Mouse (Mus musculus) MEL (cell line): Measurements from ENCODE around the gene Nup210l. TPM values are rescaled to one million over a fixed set of nuclear protein-coding genes. Genes with fewer than 3 reads are reported as not detected.
"Not testable (repeated sequence)": the region's sequence is repeated elsewhere in the genome, so short reads cannot be mapped to it uniquely, and the experiment has no call there.

Experiments
- DNase-seq: peaks from one replicate; pipeline ENCODE4 v3.0.0; 2011; ENCODE audit warnings: low read depth, low spot score
- H3K27ac ChIP-seq: 2 replicates; pipeline ENCODE4 v1.5.1; 2012; ENCODE audit warnings: low read depth, mild to moderate bottlenecking, control low read depth, low read length, moderate library complexity; ENCODE audit not compliant: control insufficient read depth
- H3K27me3 ChIP-seq, 2 experiments: fragments of 150-350 bp in 1 of 2; sonication (generic) in 1 of 2; 2 replicates each; pipeline ENCODE4 v1.6.1; 2012; ENCODE audit warnings: low read length in 2 of 2, mild to moderate bottlenecking in 2 of 2, improper control_type of control experiment in 1 of 2, moderate library complexity in 1 of 2; ENCODE audit not compliant: insufficient read depth in 2 of 2, control insufficient read depth in 1 of 2
- H3K36me3 ChIP-seq, 2 experiments: 2 replicates each; pipeline ENCODE4 v1.6.1; 2012 to 2014; ENCODE audit warnings: low read length in 2 of 2, improper control_type of control experiment in 1 of 2, inconsistent platforms in 1 of 2, mild to moderate bottlenecking in 1 of 2; ENCODE audit not compliant: insufficient read depth in 2 of 2, control insufficient read depth in 1 of 2
- H3K4me1 ChIP-seq, 2 experiments: fragments of 150-350 bp in 1 of 2; sonication (generic) in 1 of 2; 2 replicates each; pipeline ENCODE4 v1.6.1; 2012; ENCODE audit warnings: low read length in 2 of 2, improper control_type of control experiment in 1 of 2, mild to moderate bottlenecking in 1 of 2; ENCODE audit not compliant: insufficient read depth in 2 of 2, control insufficient read depth in 1 of 2
- H3K4me3 ChIP-seq, 2 experiments: fragments of 150-350 bp in 1 of 2; sonication (generic) in 1 of 2; 2 replicates each; pipeline ENCODE4 v1.5.1; 2012; ENCODE audit warnings: low read depth in 2 of 2, low read length in 2 of 2, mild to moderate bottlenecking in 2 of 2, moderate library complexity in 2 of 2, control low read depth in 1 of 2, improper control_type of control experiment in 1 of 2; ENCODE audit not compliant: control insufficient read depth in 1 of 2, insufficient read depth in 1 of 2
- H3K79me2 ChIP-seq: 2 replicates; pipeline ENCODE4 v1.6.1; 2012; ENCODE audit warnings: mild to moderate bottlenecking, low read length, moderate library complexity; ENCODE audit not compliant: control insufficient read depth, poor library complexity, insufficient read depth
- H3K9ac ChIP-seq: 2 replicates; pipeline ENCODE4 v1.6.1; 2012; ENCODE audit warnings: low read depth, mild to moderate bottlenecking, control low read depth, low read length, moderate library complexity; ENCODE audit not compliant: control insufficient read depth, poor library complexity, severe bottlenecking
- H3K9me3 ChIP-seq: fragments of 150-350 bp; sonication (generic); replicated peaks from 2 replicates; pipeline ENCODE4 v1.6.1; 2012; ENCODE audit warnings: mild to moderate bottlenecking, low read length, improper control_type of control experiment, moderate library complexity; ENCODE audit not compliant: insufficient read depth
- BHLHE40 ChIP-seq: IDR thresholded peaks from 2 replicates; pipeline ENCODE4 v1.6.1; 2012; ENCODE audit warnings: low read depth, mild to moderate bottlenecking, inconsistent platforms, low read length, improper control_type of control experiment, borderline replicate concordance
- CHD1 ChIP-seq: IDR thresholded peaks from 2 replicates; pipeline ENCODE4 v1.6.1; 2012; ENCODE audit warnings: low read depth, mild to moderate bottlenecking, inconsistent platforms, low read length, improper control_type of control experiment
- CTCF ChIP-seq, 3 experiments: IDR thresholded peaks in 2 of 3; conservative IDR thresholded peaks in 1 of 3; 2 replicates each; pipeline ENCODE4 v1.5.1; 2011 to 2012; ENCODE audit warnings: low read length in 3 of 3, low read depth in 2 of 3, mild to moderate bottlenecking in 2 of 3, improper control_type of control experiment in 1 of 3, inconsistent platforms in 1 of 3, mixed read lengths in 1 of 3, moderate library complexity in 1 of 3; ENCODE audit not compliant: control insufficient read depth in 1 of 3, insufficient read depth in 1 of 3, poor library complexity in 1 of 3, severe bottlenecking in 1 of 3
- ELF1 ChIP-seq: IDR thresholded peaks from 2 replicates; pipeline ENCODE4 v1.6.1; 2014; ENCODE audit warnings: low read depth, mild to moderate bottlenecking, inconsistent platforms, low read length, improper control_type of control experiment, moderate library complexity
- EP300 ChIP-seq, 2 experiments: IDR thresholded peaks; 2 replicates each; pipeline ENCODE4 v1.6.1; 2011; ENCODE audit warnings: improper control_type of control experiment in 2 of 2, low read length in 2 of 2, low read depth in 1 of 2, mild to moderate bottlenecking in 1 of 2
- GATA1 ChIP-seq: IDR thresholded peaks from 2 replicates; pipeline ENCODE4 v1.6.1; 2011; ENCODE audit warnings: low read depth, low read length, improper control_type of control experiment
- HCFC1 ChIP-seq: IDR thresholded peaks from 2 replicates; pipeline ENCODE4 v1.6.1; 2012; ENCODE audit warnings: low read depth, mild to moderate bottlenecking, inconsistent platforms, low read length, improper control_type of control experiment, moderate library complexity
- JUND ChIP-seq: IDR thresholded peaks from 2 replicates; pipeline ENCODE4 v1.6.1; 2011; ENCODE audit warnings: low read depth, mild to moderate bottlenecking, improper control_type of control experiment, low read length
- KAT2A ChIP-seq: conservative IDR thresholded peaks from 2 replicates; pipeline ENCODE4 v1.6.1; 2012; ENCODE audit warnings: low read depth, low read length, improper control_type of control experiment, inconsistent platforms
- MAZ ChIP-seq: IDR thresholded peaks from 2 replicates; pipeline ENCODE4 v1.6.1; 2012; ENCODE audit warnings: low read depth, mild to moderate bottlenecking, inconsistent platforms, low read length, improper control_type of control experiment
- MEF2A ChIP-seq: IDR thresholded peaks from 2 replicates; pipeline ENCODE4 v1.6.1; 2014; ENCODE audit warnings: low read depth, mild to moderate bottlenecking, inconsistent platforms, low read length, improper control_type of control experiment; ENCODE audit not compliant: poor library complexity, insufficient replicate concordance, severe bottlenecking; ENCODE audit errors: extremely low read depth
- NRF1 ChIP-seq: IDR thresholded peaks from 2 replicates; pipeline ENCODE4 v1.6.1; 2014; ENCODE audit warnings: low read depth, mild to moderate bottlenecking, inconsistent platforms, low read length, improper control_type of control experiment, moderate library complexity; ENCODE audit not compliant: poor library complexity, insufficient read depth, severe bottlenecking
- POLR2A ChIP-seq, 2 experiments: IDR thresholded peaks; 2 replicates each; pipeline ENCODE4 v1.6.1; 2011 to 2012; ENCODE audit warnings: low read length in 2 of 2, mild to moderate bottlenecking in 2 of 2, control low read depth in 1 of 2, improper control_type of control experiment in 1 of 2, low read depth in 1 of 2, moderate library complexity in 1 of 2; ENCODE audit not compliant: control insufficient read depth in 1 of 2, insufficient read depth in 1 of 2, poor library complexity in 1 of 2
- POLR2AphosphoS2 ChIP-seq: IDR thresholded peaks from 2 replicates; pipeline ENCODE4 v1.6.1; 2011; ENCODE audit warnings: low read length, improper control_type of control experiment
- POLR2AphosphoS5 ChIP-seq: IDR thresholded peaks from 2 replicates; pipeline ENCODE4 v1.6.1; 2012; ENCODE audit warnings: low read depth, borderline replicate concordance, mild to moderate bottlenecking, inconsistent platforms, low read length, moderate library complexity, mixed read lengths
- RCOR1 ChIP-seq: IDR thresholded peaks from 2 replicates; pipeline ENCODE4 v1.6.1; 2012; ENCODE audit warnings: low read depth, mild to moderate bottlenecking, inconsistent platforms, low read length, improper control_type of control experiment
- SIN3A ChIP-seq: IDR thresholded peaks from 2 replicates; pipeline ENCODE4 v1.6.1; 2012; ENCODE audit warnings: low read length, improper control_type of control experiment, inconsistent platforms
- SMC3 ChIP-seq: IDR thresholded peaks from 2 replicates; pipeline ENCODE4 v1.6.1; 2011; ENCODE audit warnings: low read depth, low read length, improper control_type of control experiment
- TAL1 ChIP-seq: IDR thresholded peaks from 2 replicates; pipeline ENCODE4 v1.6.1; 2012; ENCODE audit warnings: mild to moderate bottlenecking, inconsistent platforms, low read length, moderate library complexity, mixed read lengths
- TBP ChIP-seq: IDR thresholded peaks from 2 replicates; pipeline ENCODE4 v1.8.0; 2011; ENCODE audit warnings: low read depth, low read length, improper control_type of control experiment
- UBTF ChIP-seq: IDR thresholded peaks from 2 replicates; pipeline ENCODE4 v1.6.1; 2012; ENCODE audit warnings: low read depth, mild to moderate bottlenecking, inconsistent platforms, low read length, improper control_type of control experiment, moderate library complexity, borderline replicate concordance; ENCODE audit not compliant: insufficient read depth
- USF1 ChIP-seq: IDR thresholded peaks from 2 replicates; pipeline ENCODE4 v1.6.1; 2014; ENCODE audit warnings: low read depth, mild to moderate bottlenecking, inconsistent platforms, low read length, improper control_type of control experiment, moderate library complexity
- USF2 ChIP-seq, 2 experiments: IDR thresholded peaks; 2 replicates each; pipeline ENCODE4 v1.6.1; 2011 to 2012; ENCODE audit warnings: improper control_type of control experiment in 2 of 2, low read length in 2 of 2, borderline replicate concordance in 1 of 2, inconsistent platforms in 1 of 2, low read depth in 1 of 2, mild to moderate bottlenecking in 1 of 2; ENCODE audit not compliant: insufficient read depth in 1 of 2
- ZC3H11A ChIP-seq: IDR thresholded peaks from 2 replicates; pipeline ENCODE4 v1.6.1; 2012; ENCODE audit warnings: low read depth, mild to moderate bottlenecking, inconsistent platforms, low read length, improper control_type of control experiment
- ZNF384 ChIP-seq: IDR thresholded peaks from 2 replicates; pipeline ENCODE4 v1.6.1; 2012; ENCODE audit warnings: low read depth, mild to moderate bottlenecking, inconsistent platforms, low read length, improper control_type of control experiment
- polyA plus RNA-seq, 2 experiments: library from polyadenylated mRNA; stranded (reverse) in 1 of 2; unstranded in 1 of 2; fragments of >175 nt in 1 of 2; fragments of >200 nt in 1 of 2; gene quantifications; 2 replicates each; pipeline versions ENCODE4 v1.2.1 to v1.2.4; 2012; ENCODE audit warnings: low replicate concordance in 2 of 2, low read depth in 1 of 2; ENCODE audit not compliant: insufficient read length in 2 of 2, insufficient read depth in 1 of 2, missing spikeins in 1 of 2
- total RNA-seq: library from RNA; depleted of rRNA; stranded (reverse); fragments of 300-350 nt; gene quantifications from 2 replicates; pipeline ENCODE4 v1.2.3, GENCODE M21; 2012

Gene Nup210l
- total and polyA plus RNA-seq, 3 experiments, result 0.54 to 0.65 TPM; not detected in 1

GRCm38 (mm10) chr3:90122036-90122435, 18.1 kb downstream of the Nup210l start:
- H3K79me2 ChIP-seq, H3K27ac ChIP-seq, H3K9ac ChIP-seq, H3K36me3 ChIP-seq, H3K4me1 ChIP-seq, H3K4me3 ChIP-seq, DNase-seq, H3K9me3 ChIP-seq, H3K27me3 ChIP-seq: not testable (repeated sequence)
- TF ChIP-seq CTCF (IDR thresholded peaks at IDR 0.05 in 2 of 3, conservative IDR thresholded peaks at IDR 0.05 in 1 of 3; ENCODE audit: control insufficient read depth in 1 of 3, insufficient read depth in 1 of 3, low read depth in 2 of 3, low read length in 3 of 3, poor library complexity in 1 of 3, severe bottlenecking in 1 of 3), result peak in 1 of 3 experiments; percentile 29; a peak in 1 of 6 replicates

- Histone ChIP-seq H3K79me2 (no peaks in the 10 kb centered on the region), H3K4me1 (no peaks in the 10 kb centered on the region), H3K27me3 (no peaks in the 10 kb centered on the region), H3K27ac (no peak overlapping the region), H3K9ac (no peak overlapping the region), H3K9me3 (no peaks in the 10 kb centered on the region), H3K36me3 (no peaks in the 10 kb centered on the region), H3K4me3 (no peak overlapping the region)
- TF ChIP-seq ELF1 (no peak), UBTF (no peak), USF2 (IDR thresholded peaks at IDR 0.05; ENCODE audit: borderline replicate concordance in 1 of 2, insufficient read depth in 1 of 2, low read depth in 1 of 2, low read length in 2 of 2) (no peak), ZNF384 (no peak), NRF1 (no peak), EP300 (IDR thresholded peaks at IDR 0.05; ENCODE audit: low read depth in 1 of 2, low read length in 2 of 2) (no peak), POLR2A (IDR thresholded peaks at IDR 0.05; ENCODE audit: control insufficient read depth in 1 of 2, insufficient read depth in 1 of 2, low read depth in 1 of 2, low read length in 2 of 2, poor library complexity in 1 of 2) (no peak), TAL1 (no peak), GATA1 (no peak), ZC3H11A (no peak)
- DNase-seq, result no peak
Measured at GRCm38 (mm10) chr3:90125710-90126109, 21.8 kb downstream of the Nup210l start.

DNA sequence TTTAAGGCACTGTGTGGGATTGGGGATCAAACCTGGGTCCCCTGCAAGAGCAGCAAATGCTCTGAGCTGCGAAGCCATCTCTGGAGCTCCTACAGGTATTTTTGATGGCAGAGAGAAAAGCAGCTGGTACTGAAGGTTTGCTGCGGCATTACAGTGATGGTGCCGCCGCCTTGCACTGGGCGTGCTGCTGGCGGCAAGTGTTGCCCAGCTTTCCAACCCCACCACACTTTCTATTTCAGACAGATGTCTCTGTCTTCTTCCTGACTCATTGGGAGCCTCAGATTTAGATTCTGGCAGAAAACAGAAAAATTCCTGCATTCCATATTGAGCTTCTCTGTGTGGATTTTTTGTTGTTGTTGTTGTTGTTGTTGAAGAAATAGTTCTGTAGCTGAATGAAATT, 23.9 kb downstream of the Nup210l start:
- DNase-seq, result no peak
- Histone ChIP-seq H3K79me2 (no peaks in the 10 kb centered on the region), H3K4me1 (no peaks in the 10 kb centered on the region), H3K27ac (no peak overlapping the region), H3K4me3 (no peak overlapping the region), H3K9ac (no peak overlapping the region), H3K36me3 (no peaks in the 10 kb centered on the region), H3K9me3 (no peaks in the 10 kb centered on the region), H3K27me3 (no peaks in the 10 kb centered on the region)
- no peak for TF ChIP-seq TBP
- TF ChIP-seq POLR2AphosphoS2, result no peak
- TF ChIP-seq CHD1, result no peak
- no peak for TF ChIP-seq SIN3A
- TF ChIP-seq UBTF, result no peak
- TF ChIP-seq BHLHE40, result no peak
- no peak for TF ChIP-seq SMC3
- no peak for TF ChIP-seq RCOR1
- TF ChIP-seq JUND, result no peak
- TF ChIP-seq USF1, result no peak
- no peak for TF ChIP-seq ZC3H11A
- no peak for TF ChIP-seq KAT2A
- no peak for TF ChIP-seq CTCF (IDR thresholded peaks at IDR 0.05 in 2 of 3, conservative IDR thresholded peaks at IDR 0.05 in 1 of 3; ENCODE audit: control insufficient read depth in 1 of 3, insufficient read depth in 1 of 3, low read depth in 2 of 3, low read length in 3 of 3, poor library complexity in 1 of 3, severe bottlenecking in 1 of 3)
- TF ChIP-seq POLR2AphosphoS5, result no peak
- no peak for TF ChIP-seq MEF2A
- TF ChIP-seq HCFC1, result no peak
- TF ChIP-seq MAZ, result no peak
